Mouse (Mus musculus) brown adipose tissue, adult 24 weeks (tissue): ENCODE measurements around the gene Vamp1. TPM values are rescaled to one million over a fixed set of nuclear protein-coding genes. Genes with fewer than 3 reads are reported as not detected.
"Not testable (repeated sequence)": the region's sequence is repeated elsewhere in the genome, so short reads cannot be mapped to it uniquely, and the experiment has no call there.

Experiments
- H3K27ac ChIP-seq: fragments of 200-500 bp; replicated peaks from 2 replicates; pipeline ENCODE4 v1.5.1; 2012; ENCODE audit warnings: low read depth, mild to moderate bottlenecking, low read length
- H3K4me1 ChIP-seq: fragments of 200-500 bp; 2 replicates; pipeline ENCODE4 v1.6.1; 2012; ENCODE audit warnings: low read length, mixed read lengths; ENCODE audit not compliant: control insufficient read depth, insufficient read depth, insufficient read length
- H3K4me3 ChIP-seq: fragments of 200-500 bp; 2 replicates; pipeline ENCODE4 v1.5.1; 2012; ENCODE audit warnings: low read depth, mild to moderate bottlenecking, low read length, moderate library complexity; ENCODE audit not compliant: insufficient read depth
- polyA plus RNA-seq: library from polyadenylated mRNA; stranded (reverse); fragments of >200 nt; gene quantifications from 2 replicates; pipeline ENCODE4 v1.2.4, GENCODE M21; 2012; ENCODE audit not compliant: missing spikeins, insufficient read depth, insufficient read length

The Vamp1 gene
- polyA plus RNA-seq, 1 experiment = 5.4 TPM

DNA sequence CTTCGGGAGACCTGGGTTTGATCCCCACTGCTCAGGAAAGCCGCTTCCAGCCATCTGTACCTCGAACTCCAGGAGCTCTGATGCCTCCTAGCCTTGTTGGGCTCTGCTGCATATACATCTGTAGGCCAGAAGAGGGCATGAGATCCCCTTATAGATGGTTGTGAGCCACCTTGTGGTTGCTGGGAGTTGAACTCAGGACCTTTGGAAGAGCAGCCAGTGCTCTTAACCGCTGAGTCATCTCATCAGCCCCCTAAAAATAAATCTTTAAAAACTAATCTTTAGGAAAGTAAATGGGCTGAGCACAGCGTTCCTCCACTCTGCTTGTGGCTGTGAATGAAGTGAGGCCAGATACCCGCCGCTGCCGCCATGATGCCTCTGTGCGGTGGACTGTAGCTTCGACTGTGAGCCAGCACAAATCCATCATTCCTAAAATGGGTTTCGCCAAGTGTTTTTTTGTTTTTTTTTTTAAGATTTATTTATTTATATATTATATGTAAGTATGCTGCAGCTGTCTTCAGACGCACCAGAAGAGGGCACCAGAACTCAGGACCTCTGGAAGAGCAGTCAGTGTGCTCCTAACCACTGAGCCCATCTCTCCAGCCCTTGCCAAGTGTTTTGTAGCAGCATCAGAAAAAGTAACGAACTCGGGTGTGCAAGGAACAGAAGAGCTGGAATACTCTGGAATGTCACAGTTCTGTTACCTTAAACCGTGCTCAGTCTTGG is 59.7 kb downstream of the Vamp1 start:
- no peak overlapping the region for H3K27ac ChIP-seq
- H3K4me1 ChIP-seq = no peaks in the 10 kb centered on the region
- H3K4me3 ChIP-seq = no peak overlapping the region

DNA sequence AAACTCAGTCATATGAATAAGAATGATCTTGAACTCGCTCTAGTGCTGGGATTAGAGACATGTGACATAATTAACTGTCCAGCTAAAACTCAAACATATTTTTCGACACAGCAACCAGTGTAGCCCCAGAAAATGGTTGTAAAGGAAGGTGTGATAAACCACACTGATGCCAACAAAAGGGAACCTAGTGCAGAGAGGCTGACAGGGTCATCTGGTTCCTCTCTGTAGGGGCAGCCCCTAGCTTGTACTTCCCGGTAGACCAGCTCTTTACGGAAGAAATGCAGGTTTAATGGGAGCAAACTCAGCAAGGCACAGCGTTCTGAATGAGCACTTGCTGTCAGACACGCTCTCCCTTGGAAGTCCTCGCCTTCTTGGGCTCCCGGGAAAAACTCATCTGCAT is 64.4 kb downstream of the Vamp1 start:
- Histone ChIP-seq H3K4me1 (no peaks in the 10 kb centered on the region), H3K27ac (no peak overlapping the region)

DNA sequence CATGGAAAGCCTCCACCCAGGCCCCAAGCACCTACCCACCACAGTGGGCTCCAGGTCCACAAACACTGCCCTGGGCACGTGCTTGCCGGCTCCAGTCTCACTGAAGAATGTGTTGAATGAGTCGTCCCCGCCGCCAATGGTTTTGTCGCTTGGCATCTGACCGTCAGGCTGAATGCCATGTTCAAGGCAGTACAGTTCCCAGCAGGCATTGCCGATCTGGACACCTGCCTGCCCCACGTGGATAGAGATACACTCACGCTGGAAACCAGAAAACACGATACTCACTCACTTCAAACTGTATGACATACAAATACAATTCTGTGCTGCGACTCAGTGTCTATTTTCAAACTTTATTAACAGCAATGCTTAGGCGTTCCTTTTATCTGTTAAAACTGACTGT is 67.4 kb downstream of the Vamp1 start:
- not testable (repeated sequence) for H3K27ac ChIP-seq, H3K4me1 ChIP-seq, H3K4me3 ChIP-seq

More for the DNA sequence above, 64.4 kb downstream of the Vamp1 start:
- H3K4me3 ChIP-seq = no peak overlapping the region

DNA sequence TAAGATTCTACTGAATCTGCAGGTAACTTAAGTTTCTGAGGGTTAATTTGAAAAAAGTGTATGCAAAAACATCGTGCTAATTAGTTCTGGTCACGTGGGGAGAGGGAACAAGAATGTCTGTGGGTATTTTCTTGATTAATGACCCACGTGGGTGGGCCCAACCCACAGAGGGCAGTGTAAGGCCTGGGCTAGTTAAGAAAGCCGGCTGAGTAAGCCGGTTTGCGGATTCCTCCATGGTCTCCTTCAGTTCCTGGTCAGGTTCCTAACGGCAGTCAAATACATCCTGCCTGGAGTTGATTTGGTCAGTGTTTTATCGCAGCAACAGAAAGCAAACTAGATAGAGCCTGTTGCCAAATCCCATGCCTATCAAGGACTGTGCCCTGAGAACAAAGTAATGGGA is 68.9 kb downstream of the Vamp1 start:
- no peak overlapping the region for H3K4me3 ChIP-seq
- no peak overlapping the region for H3K27ac ChIP-seq
- no peaks in the 10 kb centered on the region for H3K4me1 ChIP-seq

DNA sequence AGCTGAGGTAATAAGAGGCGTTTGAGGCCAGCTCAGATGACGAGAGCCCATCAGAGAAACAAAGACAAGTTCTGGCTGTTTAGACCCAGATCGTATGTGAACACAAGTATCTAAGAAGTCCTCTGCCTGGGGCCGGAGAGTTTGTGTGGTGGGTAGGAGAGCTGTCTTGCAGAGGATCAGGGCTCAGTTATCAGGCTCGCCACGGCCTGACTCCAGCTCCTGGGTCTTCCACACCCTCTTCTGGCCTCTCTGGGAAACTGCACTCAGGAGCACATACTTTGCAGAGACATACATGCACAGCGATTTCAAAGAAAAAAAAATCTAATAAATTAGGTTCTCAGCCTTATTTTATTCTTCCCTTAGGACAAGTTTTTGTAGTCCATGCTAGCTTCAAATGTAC is 69.4 kb downstream of the Vamp1 start:
- no peak overlapping the region for H3K4me3 ChIP-seq
- H3K4me1 ChIP-seq = no peaks in the 10 kb centered on the region
- H3K27ac ChIP-seq = no peak overlapping the region

DNA sequence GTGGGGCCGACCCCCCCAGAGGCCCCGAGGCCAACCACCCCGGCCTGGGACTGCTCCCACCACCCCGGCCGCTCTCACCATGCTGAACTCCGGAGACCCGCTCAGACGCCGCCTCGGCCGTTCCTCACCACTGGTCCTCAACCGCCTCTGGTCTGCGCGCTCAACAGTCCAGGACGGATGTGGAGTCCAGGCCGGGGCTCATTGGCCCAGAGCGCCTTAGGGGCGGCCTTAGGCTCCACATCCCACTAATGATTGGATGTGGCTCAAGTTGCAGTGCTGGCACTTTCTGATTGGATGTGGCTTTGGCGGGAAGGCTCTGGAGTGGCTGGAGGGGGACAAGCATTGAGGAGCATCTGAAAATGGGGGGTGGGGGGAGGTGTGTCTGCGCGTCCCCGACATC is 70.5 kb downstream of the Vamp1 start, which contains the start of gene Tuba3a:
TSS of gene Tuba3a (minus strand) at position 153 of the 400 bp plus-strand sequence.
- no peak within 1 kb of the TSS for H3K27ac ChIP-seq
- H3K4me1 ChIP-seq = no peaks in the 10 kb centered on the region
- H3K4me3 ChIP-seq = no peak within 1 kb of the TSS

DNA sequence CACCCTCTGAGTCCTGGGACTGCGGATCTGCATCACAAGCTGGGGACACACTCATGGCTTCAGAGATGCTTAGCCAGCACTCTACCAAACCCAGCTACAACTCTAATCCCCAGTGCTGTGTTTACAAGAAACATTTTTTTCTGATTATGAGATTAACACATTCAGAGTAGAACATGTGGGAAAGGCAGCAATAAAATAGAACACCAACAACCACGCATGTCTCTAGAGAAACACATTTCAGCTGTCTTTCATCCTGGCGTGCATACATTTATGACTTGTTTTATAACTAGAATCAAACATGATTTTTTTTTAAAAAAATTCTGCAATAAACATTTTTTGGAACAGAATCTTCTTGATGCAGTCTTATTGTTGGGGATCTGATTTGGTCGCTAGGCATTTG is 71.6 kb downstream of the Vamp1 start:
- no peak overlapping the region for H3K27ac ChIP-seq

DNA sequence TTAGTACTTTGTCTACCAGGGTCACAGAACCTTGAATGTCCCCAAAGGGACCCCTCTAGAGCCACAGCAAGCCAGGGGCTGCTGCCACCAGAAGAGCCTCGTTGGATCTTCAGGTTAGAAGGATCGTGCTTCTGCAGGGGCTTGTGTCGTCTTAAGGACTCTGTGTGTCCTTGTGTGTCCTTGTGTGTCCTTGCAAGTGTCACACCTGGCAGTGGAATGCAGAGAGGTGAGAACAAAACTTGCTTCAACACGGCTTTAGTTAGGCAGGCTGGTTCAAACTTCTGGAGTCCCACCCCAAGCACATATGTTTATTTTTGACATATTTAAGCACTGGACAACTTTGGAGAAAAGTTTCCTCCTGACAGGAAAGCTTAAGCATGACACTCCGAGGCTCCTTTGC is 73.4 kb downstream of the Vamp1 start:
- no peak overlapping the region for H3K27ac ChIP-seq

More for the DNA sequence above, 71.6 kb downstream of the Vamp1 start:
- no peaks in the 10 kb centered on the region for H3K4me1 ChIP-seq
- no peak overlapping the region for H3K4me3 ChIP-seq

DNA sequence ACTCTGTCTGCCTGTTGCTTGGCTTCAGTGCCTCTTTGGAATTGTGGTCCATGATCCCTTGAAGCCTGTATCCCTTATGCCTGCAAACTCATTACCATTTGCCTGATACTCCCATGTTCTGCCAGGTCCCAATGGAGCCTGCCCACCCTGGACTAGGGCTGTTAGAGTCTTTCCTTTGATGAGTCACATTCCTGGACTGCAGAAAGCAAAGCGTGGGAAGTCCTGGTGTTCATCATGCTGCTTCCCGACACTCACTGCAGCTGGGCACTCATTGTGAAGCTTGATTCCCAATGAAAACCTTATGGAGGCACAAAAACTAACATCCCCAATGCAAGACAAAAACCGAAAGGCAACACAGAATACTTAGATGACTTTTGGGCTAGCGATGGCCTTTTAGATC is 76.0 kb downstream of the Vamp1 start:
- Histone ChIP-seq H3K4me1 (no peaks in the 10 kb centered on the region), H3K4me3 (no peak overlapping the region), H3K27ac (no peak overlapping the region)

More for the DNA sequence above, 73.4 kb downstream of the Vamp1 start:
- Histone ChIP-seq H3K4me1 (no peaks in the 10 kb centered on the region), H3K4me3 (no peak overlapping the region)

DNA sequence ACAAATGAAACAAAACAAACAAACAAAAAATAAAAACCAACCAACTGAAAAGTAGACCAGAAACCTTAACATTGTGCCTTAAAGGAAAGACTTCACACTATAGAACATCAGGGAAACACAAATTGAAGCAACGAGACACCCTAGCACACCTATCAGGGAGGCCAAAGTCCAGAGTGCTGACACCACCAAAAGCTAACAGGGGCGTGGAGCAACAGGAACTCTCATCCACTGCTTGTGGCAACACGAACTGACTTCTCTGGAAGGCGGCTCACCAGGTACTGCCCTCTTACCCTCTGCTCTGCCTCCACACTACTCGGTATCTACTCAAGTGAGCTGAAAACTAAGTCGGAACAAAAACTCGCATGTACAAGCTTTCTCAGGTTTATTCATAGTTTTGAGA is 76.9 kb downstream of the Vamp1 start:
- no peaks in the 10 kb centered on the region for H3K4me1 ChIP-seq

DNA sequence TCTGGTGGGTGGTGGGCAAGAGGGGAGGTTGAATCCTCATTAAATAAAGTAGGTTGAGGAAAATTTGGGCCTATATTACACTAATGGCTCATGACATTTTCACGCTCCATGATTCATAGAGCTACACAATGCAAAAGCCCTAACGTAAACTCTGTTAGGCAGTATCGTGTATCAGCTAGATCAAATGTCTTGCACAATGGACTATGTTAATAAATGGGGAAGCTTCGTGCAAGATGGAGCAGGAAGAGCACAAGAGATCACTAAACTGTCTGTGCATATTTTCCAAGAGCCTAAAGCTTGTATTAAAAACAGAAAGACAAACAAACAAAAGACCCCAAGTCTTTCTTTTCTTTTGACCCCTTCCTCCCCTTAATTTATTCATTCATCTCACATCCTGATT is 78.7 kb downstream of the Vamp1 start:
- Histone ChIP-seq H3K4me3 (no peak overlapping the region), H3K27ac (no peak overlapping the region), H3K4me1 (no peaks in the 10 kb centered on the region)

More for the DNA sequence above, 76.9 kb downstream of the Vamp1 start:
- H3K27ac ChIP-seq = no peak overlapping the region
- H3K4me3 ChIP-seq = no peak overlapping the region

Other genes with a start within 250 kb of the Vamp1 start
- gene Pianp, start 218.9 kb upstream of the Vamp1 start, polyA plus RNA-seq = 0.54 TPM in 1 of 2 replicates, not detected in the other
- 19.9 and 25.6 TPM in 2 replicates for gene Zfp384, start 206.4 kb upstream of the Vamp1 start, polyA plus RNA-seq
- gene Ing4, start 175.8 kb upstream of the Vamp1 start, polyA plus RNA-seq = 32.1 and 34.0 TPM in 2 replicates
- gene Acrbp, start 165.9 kb upstream of the Vamp1 start, polyA plus RNA-seq = 5.1 and 5.5 TPM in 2 replicates
- not detected in 2 replicates for gene Lpar5, start 147.6 kb upstream of the Vamp1 start, polyA plus RNA-seq
- 73.3 and 90.8 TPM in 2 replicates for gene Chd4, start 119.6 kb upstream of the Vamp1 start, polyA plus RNA-seq
- gene Nop2, start 83.6 kb upstream of the Vamp1 start, polyA plus RNA-seq = 10.0 and 16.0 TPM in 2 replicates
- gene Iffo1, start 70.3 kb upstream of the Vamp1 start, polyA plus RNA-seq = 2.9 and 3.2 TPM in 2 replicates
- 1,014 and 1,139 TPM in 2 replicates for gene Gapdh, start 49.1 kb upstream of the Vamp1 start, polyA plus RNA-seq
- 7.5 and 9.2 TPM in 2 replicates for gene Ncapd2, start 23.9 kb upstream of the Vamp1 start, polyA plus RNA-seq
- gene Mrpl51, start 23.8 kb upstream of the Vamp1 start, polyA plus RNA-seq = 316 and 439 TPM in 2 replicates
- gene Tapbpl, start 16.3 kb downstream of the Vamp1 start, polyA plus RNA-seq = 16.1 and 24.1 TPM in 2 replicates
- gene Cd27, start 21.5 kb downstream of the Vamp1 start, polyA plus RNA-seq = not detected in 2 replicates
- gene Tuba3a, start 70.5 kb downstream of the Vamp1 start, polyA plus RNA-seq = not detected in 2 replicates
- gene Ltbr, start 98.3 kb downstream of the Vamp1 start, polyA plus RNA-seq = 30.9 and 34.5 TPM in 2 replicates
- gene Scnn1a, start 105.1 kb downstream of the Vamp1 start, polyA plus RNA-seq = 0.88 and 1.1 TPM in 2 replicates
- 52.3 and 69.7 TPM in 2 replicates for gene Tnfrsf1a, start 133.8 kb downstream of the Vamp1 start, polyA plus RNA-seq
- gene Plekhg6, start 165.2 kb downstream of the Vamp1 start, polyA plus RNA-seq = 0.33 TPM in 1 of 2 replicates, not detected in the other